Mouse (Mus musculus) heart, adult 11 months (tissue): ENCODE data around the gene Hcrt.

Experiments
- DNase-seq: peaks from one replicate; pipeline ENCODE4 v3.0.0; 2022

Gene Hcrt

GRCm38 (mm10) chr11:100766726-100767125, 4.0 kb upstream of the Hcrt start:
- DNase-seq, result no peak

DNA sequence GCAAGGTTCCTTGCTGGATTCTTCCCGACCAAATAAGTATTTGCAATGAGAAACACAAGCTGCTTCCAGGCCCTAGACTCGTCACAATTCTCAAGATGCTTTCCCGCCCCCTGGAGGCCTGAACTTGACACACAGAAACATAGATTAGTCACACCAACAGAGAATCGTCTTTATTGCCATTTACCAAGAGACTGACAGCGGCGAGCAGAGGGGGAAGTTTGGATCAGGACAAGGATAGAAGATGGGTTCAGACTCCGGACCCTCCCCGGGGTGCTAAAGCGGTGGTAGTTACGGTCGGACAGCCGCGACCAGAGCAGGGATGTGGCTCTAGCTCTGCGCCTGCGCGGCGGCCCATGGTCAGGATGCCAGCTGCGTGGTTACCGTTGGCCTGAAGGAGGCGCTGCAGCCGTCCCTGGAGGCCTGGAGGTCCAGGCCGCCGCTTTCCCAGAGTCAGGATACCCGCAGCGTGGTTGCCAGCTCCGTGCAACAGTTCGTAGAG, 1.1 kb downstream of the Hcrt start:
- peak; percentile 99 for DNase-seq

GRCm38 (mm10) chr11:100759611-100760233, 3.0 kb downstream of the Hcrt start, which contains the start of gene Kcnh4:
TSS of gene Kcnh4 (minus strand) at chr11:100759942.
- DNase-seq, result peak; percentile 95

DNA sequence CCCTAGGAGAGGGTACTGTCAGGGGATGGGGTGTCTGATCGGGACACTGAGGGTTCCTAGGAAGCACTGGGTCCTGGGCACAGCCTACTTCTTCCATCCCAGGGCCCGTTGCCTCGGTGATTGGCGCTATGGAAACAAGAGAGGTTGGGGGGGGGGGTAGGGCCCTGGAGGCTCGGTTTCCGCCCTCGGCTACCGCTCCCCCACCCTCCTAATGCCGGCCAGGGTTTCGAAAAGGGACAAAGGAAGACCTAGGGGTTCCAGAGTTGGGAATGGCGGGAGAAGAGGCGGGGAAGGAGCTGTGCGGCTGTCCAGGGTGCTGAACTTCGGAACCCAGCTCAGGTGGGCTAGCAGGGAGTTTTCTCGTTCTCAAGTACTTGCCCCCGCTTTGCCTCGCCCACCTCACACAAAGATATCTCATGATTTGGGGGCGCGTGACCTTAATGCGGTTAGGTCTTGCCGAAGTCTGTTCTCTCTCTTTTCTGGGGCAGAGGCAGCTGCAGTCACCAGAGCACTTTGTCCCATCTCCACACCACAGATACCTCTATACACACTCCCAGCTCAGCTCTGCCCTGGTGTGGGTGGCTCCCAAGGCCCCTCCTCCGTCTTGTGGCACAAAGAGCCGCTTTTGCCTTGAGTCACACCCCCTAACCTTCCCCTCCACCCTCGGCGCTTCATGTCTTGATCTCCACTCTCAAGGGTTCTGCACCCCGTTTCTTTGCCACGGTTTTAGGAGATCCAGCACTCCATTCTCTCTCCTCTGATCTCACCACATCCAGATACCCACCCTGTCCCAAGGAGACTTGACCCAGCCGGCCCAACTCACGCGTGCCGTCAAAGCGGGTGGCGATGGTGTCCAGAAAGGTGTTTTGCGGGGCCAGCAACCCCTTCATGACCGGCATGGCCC, 3.8 kb downstream of the Hcrt start:
- peak; percentile 88 for DNase-seq

DNA sequence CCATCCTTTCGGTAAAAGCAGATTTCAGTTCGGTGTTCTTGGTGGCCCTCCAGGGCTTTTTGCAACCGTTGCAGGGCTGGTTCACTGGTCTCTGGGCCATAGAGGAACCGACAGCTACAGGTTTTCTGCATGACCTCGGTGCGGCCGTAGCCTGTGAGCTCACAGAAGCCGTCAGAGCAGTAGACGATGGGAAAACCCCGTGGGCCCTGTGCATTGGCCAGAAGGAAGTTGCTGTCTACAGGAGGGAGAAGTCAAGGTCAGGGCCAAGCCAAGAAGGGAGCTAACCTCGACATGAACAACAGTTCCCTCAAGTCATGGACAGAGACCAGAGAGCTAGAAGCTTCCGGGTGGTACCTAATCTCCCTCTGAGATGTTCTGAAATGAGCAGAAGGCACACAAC, 5.2 kb downstream of the Hcrt start:
- DNase-seq, result peak; percentile 86

DNA sequence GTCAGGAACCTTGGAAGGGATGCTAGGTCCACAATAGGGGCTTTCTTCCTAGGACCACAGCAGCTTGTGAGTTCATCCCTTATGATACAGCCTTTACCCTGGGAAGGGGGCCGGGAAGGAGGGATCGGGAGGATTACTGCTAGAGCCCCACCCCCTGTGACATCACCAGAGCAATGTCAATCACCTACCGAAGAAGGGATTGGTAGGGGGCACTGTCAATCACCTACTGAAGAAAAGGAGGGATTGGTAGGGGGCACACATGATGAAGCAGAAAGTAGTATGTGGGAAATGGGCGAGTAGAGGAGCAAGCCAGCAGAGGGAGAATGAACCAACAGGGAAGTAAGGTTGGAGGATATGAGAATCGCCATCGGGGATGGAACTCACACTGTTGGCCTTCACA, 6.3 kb downstream of the Hcrt start:
- no peak for DNase-seq

DNA sequence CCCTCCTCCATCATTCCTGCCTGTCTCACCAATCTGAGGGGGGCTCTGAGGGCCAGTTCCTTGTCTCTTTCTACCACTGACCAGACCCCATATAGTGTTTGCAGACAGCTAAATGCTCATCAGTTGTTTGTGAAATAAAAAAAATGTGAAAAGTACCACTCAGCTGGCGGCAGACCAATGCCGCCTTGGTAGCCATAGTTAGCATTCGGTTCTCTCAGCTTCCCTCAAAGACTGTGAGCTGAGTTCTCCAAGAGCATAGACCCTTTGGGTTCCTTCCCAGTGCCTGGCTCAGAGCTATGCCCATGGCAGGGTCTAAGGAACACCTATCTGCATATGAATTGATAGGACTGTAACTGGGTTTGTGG, 8.1 kb downstream of the Hcrt start:
- DNase-seq, result no peak

DNA sequence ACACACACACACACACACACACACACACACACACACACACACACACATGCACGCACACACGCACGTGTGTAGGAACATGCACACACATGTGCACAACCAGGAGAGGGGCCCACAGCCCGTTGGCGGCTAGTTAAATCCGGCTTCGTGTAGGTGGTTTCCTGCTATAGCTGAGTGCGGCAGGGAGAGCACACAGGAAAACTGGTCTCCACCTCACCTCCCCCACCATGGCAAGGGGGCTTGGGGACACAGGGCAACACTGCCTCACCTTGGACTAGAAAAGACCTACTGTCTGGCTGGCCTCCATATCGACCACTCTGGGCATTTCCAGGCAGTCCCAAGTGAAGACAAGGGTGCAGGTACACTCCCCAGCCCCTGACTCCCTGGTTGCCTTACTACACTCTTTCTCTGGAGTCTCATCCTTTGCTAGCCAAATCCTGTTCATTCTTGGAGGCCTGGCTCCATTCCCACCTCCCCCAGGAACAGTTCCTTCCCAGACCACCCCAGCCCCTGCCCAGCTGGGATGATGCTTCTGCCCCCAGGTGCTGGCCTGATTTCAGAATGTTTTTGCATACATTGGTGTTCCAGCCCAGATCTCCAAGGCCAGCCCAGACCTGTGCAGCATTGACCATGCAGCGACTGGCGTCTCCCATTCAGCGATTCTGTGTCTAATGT, 8.6 kb downstream of the Hcrt start:
- peak; percentile 87 for DNase-seq

GRCm38 (mm10) chr11:100752294-100752693, 10.4 kb downstream of the Hcrt start:
- DNase-seq, result no peak

DNA sequence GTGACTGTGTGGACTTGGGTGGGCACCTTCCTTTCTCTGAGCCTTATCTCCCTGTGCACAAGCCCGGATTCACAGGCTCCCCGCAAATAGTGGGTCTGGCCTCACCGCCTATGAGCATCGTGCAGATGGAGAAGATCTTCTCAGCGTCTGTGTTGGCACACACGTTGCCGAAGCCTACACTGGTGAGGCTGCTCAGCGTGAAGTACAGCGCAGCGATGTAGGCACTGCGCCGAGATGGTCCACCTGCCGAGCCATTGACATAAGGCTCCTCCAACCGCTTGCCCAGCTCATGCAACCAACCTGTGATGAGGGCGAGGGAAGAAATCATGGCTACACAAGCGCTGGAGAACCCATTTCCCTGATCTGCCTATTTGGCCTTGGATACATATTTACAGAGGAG, 12.6 kb downstream of the Hcrt start:
- no peak for DNase-seq

DNA sequence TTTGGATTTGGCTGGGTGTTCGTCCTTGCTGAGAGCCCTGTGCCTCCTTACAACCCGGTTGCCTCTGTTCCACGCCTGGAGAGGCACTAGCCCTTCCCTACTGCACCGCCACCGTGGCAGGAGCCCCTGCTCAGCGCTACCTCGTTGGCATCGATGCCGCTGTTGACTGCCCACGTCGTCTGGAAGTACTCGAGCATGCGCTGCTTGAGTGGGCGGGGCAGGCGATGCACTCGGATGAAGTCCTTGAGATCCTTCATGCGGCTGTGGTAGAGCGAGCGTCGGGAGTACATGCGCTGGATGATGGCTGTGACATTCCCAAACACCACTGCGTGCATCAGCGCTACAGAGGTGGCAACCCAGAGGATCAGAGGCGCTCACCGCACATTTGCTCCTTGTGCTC, 13.3 kb downstream of the Hcrt start:
- no peak for DNase-seq

GRCm38 (mm10) chr11:100748620-100749019, 14.1 kb downstream of the Hcrt start:
- DNase-seq, result no peak

- DNase-seq, result no peak
These were observed 15.6 kb downstream of the Hcrt start for GRCm38 (mm10) chr11:100747114-100747513.

GRCm38 (mm10) chr11:100746546-100746945, 16.2 kb downstream of the Hcrt start:
- no peak for DNase-seq

- DNase-seq, result no peak
These were observed 17.6 kb downstream of the Hcrt start for GRCm38 (mm10) chr11:100745085-100745484.

DNA sequence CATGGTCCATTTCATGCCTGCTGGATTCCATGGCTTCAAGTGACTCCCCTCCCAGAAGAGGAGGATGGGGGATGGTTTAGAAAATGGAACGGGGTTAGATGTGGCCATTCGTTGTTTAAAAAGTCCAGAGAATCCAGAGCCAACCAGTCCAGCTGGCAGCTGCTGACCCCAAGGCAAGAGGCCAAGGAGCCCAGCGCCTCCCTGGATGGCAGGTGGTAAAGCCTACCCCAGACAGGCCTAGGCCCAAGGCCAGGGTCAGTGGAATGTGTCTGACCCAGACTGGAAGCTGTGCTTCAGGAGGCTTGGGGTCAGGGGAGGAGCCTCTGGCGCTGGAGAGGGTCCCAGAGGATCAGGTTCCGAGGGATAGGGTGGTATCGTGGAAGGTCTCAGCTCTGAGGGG, 21.4 kb downstream of the Hcrt start:
- peak; percentile 94 for DNase-seq

GRCm38 (mm10) chr11:100738749-100739148, 24.0 kb downstream of the Hcrt start:
- no peak for DNase-seq

DNA sequence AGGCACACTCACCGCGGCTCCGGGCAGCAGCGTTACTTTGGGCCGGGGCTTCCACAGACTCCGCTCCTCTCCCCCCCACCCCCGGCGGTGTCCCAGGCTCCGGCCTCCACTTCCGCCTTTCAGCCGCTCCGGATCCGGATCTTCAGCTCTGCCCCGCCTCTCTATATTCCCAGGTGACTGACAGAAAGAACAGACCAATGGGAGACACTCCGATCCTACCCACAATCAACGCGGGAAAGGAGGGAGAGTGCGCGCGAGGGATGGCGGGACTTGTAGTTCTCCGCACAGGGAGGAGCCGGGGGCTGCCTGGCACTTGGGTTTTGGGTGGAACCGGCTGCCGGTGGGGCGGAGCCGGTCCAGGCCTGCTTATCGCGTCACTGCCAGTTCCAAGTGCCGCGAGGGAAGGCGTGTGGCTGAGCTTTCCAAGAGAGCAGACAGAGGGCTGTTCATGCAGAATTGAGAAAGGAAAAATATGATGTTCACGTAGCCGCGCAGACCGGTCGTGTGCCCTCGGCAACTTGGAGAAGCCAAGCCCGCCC, 24.6 kb downstream of the Hcrt start, which contains the start of gene Rab5c:
Rab5c (minus strand) TSS at position 150 of the 539 bp plus-strand sequence.
- DNase-seq, result peak; percentile 100

DNA sequence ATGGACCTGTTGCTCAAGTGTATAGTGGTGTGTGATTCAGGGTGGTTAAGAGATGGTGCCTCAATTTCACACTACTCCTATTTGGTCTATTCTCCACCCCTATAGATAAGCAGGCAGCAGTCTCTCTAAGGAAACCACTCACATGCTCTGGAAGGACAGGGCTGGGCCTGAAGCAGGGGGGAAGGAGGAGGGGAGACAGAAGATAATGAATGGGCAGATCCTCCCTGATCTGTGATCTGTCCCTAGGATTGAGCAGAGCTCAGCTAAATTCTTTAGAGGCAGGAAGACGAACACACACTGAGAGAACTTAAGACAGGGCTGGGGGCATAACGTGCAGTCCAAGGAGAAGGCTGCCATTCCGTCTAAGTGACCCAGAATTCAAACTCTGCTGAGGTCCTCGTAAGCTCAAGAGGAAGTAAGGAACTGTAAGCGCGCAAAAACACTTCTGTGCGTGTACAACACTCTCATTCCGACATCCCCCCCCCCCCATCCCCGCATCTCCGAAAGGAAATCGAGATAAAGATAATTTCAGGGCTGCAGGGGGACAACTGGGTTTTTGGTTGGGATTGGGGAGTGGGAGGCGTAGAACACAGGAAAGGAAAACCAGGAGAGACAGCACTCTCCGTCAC, 25.5 kb downstream of the Hcrt start:
- DNase-seq, result no peak

DNA sequence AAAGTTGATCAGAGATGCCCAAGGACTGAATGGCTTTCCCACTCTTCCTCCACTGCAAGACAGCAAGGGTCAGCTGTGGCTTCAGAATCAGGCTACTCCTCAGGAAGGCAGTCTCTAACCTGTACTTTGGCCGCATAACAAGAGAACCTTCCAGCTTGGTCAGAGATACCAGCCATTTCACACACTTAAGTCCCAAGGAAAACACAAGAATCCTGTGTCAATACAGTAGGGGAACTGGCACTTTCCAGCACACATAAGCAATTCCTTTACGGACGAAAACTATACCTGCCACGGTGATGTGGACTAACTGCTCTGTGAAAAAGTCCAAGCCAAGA, 26.0 kb downstream of the Hcrt start:
- DNase-seq, result no peak

GRCm38 (mm10) chr11:100735954-100736745, 26.6 kb downstream of the Hcrt start:
- DNase-seq, result no peak
